Mouse (Mus musculus) cerebellum, postnatal 36 days (tissue): ENCODE measurements around the gene Sox14.

ENCODE experiments used
- DNase-seq, 2 experiments: peaks; one replicate each; pipeline ENCODE4 v3.0.0; 2021 to 2022; ENCODE audit warnings: mixed read lengths in 2 of 2

The Sox14 gene

DNA sequence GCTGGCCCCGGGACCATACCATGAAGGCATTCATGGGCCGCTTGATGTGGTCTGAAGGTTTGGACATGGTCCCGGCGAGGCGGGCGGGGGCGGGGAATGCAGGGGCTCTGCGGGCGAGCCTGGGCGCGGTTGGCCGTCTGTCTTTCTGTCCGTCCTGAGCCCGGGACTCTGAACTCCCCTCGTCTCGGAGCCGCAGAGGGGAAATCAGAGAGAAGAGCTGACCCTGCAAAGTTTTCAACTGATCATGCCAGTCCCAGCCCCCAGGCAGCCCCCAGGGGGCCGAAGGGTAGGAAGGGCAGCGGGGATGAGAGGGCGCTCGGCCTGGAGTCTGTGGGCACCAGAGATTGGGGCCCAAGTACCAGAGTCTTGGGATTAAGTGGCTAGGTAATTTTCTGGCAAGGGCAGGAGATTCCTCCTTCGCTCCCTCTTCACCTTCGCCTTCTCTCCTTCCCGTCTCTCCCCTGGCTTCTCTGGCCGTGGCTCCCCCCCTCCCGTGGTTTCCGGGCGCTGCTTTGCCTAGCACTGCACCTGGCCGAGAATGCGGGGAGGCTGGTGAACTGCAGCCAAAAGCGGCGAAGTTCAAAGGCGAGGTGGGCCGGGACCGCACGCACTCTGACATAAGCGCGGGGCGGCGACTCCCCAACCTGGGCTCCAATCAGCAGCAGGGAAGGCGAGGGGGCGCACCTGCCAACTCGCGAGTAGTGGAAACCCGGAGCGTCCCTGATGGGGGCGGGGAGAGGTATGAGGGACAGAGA lies at the start of gene Sox14:
Sox14 (minus strand) TSS at position 553 of the 755 bp plus-strand sequence.
- no peak for DNase-seq

DNA sequence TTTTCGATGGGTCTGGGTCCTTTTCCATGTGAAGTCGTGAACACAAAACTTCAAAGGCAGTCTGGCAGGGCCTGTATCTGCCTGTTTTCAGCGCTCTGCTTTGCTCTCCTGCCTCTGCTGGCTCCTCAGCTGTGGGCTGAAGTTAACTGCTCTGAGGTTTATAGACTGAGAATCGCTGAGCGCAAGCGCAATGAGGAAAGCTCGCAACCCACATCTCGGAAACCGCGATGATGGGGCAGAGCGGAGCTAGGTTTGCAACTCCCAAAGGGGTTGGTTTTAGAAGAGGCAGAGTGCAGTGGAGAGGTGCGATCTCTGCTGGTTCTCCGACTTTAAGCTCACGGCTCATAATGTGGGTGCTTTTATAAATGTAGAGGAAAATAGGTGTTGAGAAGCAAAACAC lies 3.3 kb upstream of the Sox14 start:
- no peak for DNase-seq

DNA sequence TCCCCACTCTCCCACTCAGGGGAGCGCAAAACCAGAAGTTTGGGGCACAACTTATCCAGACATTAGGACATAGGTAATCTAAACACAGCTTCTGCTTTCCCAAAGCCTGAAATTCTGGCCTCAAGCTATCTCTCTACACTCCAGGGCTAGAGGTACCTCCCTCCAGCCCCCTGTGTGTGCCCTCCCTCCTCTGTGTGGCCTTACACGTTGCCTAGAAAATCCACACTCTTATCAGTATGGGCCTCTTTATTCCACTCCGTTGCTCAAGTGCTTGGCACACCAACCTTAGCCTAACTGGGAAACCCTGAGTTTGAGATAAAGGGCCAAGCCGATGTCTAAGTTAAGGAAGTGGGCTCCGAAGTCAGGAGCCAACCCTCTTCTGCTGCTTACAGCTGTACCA lies 2.6 kb upstream of the Sox14 start:
- no peak for DNase-seq

DNA sequence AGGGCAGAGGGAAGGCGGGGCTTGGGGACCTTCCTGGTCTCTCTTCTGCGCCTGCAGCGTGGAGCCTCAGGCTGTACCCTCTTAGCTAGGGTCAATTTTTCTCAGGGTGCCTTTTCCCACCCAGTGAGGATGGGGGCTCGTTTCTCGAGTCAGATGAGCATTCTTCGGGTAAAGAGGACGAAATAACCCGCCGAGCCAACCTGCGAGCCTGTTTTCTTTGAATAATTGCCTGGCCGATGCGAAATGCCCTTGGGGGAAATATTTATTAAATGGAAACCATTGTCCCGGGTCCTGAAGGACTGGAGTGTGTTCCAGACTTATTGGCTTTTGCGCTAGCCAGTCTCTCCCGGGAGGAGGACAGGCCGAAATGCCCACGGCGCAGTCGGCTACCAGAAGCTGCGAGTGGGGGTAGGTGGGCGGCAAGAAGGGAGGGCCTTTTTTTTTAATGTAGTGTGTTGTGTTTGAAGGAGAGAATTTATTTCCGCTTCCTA lies 1.1 kb upstream of the Sox14 start:
- no peak for DNase-seq

DNA sequence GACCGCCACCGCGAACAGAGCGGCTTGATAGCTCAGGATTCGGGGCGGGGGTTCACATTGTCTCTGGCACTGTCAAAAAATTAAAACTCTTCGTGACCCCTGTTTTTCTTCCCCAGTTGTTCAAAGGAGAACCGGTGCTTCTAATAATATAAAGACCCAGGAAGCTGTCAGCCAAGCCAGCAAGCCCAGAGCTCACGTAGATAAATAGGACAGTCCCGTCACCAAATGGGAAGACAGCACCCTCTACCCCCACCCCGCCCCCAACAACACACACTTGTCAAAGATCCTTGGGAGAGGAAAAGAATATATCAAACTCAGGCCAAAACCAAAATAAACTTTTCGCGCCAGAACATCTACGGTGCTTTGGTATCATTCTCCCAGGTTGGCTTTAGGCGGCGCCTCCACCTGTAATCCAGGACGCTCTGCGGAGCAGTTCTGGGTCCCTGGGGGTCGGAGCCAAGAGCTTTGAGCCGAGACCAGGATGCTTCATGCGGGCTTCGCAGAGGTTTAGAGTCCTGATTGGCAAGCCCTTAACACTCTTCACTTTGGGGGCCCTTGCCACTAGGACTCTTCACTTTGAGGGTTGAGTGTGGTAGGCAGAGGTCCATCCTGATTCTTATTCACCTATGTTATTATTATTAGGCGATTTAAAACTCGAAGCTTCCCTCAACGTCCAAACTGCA lies 544 bp upstream of the Sox14 start:
- no peak for DNase-seq

DNA sequence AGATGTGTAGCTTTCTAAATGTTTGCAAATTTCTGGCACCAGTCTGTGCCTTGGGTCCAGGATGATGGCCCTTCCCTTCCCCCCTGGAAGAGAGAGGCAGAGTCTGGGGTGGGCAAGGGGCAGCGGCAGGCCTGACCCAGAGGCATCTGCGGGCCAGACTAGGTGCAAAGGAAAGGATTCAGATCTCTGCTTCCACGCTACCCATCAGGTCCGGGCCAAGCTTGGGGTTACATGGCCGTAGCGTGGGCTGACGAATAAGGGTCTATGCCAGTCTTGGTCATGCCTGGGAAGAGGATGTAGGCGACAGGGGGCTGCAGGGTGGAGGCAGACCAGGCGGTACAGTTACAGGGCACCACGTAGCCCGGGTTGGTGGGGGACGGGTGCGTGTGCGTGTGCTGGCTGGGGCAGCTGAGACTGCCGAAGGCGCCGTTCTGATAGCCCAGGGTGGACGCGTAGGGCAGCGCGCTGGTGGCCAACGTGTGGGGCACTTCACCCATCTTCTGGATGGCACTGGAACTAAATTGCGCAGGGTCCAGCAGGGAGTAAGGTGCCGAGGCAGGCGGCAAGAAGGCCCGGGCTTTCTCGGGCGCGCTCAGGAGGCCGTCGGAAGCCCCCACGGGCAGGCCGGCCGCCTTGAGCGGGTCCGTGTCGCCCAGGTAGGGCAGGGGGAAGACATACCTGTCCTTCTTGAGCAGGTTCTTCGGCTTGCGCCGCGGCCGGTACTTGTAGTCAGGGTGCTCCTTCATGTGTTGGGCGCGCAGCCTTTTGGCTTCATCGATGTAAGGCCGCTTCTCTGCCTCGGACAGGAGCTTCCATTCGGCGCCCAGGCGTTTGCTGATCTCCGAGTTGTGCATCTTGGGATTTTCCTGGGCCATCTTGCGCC lies 994 bp downstream of the Sox14 start:
- no peak for DNase-seq

DNA sequence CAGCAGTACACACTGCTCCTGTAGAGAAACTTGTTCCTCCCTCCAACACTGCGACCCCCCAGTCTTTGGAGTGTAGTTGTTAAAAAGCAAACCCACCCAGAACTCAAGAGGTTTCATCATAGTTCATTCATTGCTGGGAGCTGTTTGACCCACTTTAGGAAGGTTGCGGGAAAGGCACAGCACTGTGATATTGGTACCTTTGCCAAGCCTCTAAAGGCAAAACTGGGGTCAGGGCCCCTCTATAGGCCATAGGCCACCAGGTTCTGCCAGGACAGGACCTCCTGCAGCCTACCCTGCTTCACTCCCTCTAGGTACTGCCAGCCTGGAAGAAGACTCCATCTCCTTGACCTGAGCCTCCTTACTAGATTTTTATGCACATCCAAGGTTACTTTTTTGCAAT lies 2.2 kb downstream of the Sox14 start:
- no peak for DNase-seq

DNA sequence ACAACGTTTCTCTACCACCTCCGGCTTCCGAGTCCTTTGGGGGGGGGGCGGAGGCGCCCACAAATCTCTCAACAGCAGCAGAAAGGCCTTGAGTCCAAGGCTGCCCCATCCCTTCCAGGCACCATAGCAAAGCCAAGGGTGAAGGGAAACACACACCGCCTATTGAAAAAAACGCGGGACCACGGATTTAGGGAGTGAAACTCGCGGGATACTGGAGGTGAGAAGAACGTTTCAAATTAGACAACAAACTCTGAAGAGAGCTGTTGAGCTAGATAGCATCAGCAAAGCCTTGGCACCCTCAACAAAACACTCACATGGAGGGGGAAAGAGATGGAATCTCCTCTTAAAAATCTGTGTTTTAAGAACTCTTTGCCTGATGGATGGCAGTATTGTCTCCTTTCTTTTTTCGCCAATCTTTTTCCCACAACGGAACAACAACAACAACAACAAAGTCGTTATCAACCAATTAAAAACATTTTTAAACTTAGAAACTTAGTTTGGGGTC lies 2.8 kb downstream of the Sox14 start:
- DNase-seq: no peak

DNA sequence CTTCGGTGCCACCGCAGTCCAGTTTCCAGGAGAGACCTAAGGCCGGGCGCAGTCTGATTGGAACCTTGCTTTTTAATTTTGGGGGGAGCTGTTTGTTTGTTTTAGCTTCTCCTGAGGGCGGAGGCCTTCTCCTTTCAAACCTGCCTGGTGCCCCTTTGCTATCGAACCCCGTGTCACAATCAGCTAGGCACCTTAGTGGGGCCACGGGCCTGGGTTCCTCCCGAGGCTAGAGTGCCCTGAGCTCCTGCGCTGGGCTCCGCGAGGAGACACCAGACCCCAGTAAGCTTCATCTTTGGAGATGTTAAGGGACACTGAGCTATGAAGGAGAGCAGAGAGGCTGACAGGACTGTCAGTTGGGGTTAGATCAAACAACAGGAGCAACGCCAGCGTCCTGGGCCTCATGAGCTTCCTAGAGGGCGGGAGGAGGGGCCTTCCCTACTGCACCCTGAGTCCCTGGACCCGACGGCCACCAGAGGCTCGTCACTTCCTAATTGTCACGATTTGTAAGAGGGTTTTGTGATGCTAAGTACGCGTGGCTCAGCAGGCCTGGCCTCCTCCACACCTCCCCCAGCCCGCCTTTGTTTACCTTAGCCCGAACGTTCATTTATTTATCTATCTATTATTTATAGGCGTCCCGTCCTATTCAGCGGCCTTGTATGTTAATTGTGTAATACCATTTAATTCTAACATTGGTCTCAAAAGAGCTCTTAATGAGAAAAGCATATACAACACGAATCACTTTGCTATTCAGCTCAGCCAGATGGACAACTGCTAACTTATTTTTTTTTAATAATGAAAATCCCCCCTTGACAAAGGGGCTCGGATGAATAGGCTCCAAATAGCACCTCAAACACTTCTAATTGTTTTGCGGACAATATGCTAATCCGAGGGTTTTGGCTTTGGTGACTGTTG lies 3.5 kb downstream of the Sox14 start:
- no peak for DNase-seq

DNA sequence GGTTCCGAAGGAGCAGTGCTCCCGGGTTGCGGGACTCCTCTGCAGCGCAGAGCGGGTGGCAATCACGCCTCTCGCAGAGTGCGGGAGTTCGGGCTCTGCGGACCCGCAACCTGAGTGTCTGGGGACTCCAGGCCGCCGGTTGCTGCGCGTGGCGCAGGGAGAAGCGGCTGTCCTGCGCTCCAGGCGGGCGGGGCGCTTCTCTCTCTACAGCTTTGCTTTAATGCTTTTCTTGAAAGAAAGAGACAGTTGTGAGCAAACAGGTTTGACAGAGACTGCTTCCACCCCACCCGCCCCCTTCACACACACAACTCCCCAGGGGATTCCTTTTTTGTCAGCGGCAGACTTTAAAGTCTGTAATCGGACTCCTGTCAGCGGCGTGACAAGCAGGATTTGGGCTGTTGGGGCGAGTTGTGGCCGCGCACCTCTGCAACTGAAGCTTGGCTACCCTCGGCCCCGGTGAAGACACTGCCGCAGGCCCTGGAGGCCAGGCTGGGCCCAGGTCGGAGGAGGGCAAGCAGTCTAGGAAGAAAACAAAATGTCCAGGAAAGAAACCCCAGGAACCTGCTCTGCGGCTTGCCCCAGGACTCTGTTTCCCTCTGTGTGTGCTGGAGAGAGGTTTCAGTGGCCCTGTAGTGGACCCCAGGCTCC lies 4.3 kb downstream of the Sox14 start:
- DNase-seq: no peak

DNA sequence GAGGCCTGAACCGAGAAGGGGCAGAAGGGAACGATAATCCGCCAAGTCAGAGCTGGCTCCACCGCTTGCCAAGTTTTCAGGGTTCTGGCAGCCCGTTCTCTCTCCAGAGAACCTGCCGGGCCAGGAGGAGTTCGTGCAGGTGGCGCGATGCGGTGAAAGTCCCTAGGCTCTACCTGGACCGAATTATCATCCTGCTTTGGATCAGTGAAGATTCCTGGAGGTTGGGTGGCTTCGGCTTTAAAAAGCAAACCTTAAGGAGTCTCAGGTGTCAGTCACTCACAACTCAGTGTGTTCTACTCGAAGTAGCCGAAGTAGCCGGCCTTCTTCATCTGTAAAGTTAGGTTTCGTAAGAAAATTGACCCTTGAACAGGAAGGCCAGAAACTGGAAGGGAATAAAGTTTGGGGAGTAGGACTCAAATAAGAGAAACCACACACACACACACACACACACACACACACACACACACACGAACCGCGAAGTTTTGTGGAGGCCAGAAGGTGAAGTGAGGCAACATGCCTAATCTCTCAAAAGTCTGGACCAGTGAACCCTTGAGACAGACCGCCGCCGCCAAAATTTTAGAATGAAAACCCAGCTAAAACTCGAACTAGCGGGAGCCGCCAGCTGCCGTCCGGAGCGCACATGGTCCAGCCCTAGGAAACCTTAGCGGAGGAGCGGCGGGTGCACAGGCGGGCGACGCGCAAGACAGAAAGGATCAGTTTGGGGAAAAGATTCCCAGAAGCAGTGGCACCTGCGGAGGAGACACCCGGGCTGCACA lies 5.0 kb downstream of the Sox14 start:
- no peak for DNase-seq

DNA sequence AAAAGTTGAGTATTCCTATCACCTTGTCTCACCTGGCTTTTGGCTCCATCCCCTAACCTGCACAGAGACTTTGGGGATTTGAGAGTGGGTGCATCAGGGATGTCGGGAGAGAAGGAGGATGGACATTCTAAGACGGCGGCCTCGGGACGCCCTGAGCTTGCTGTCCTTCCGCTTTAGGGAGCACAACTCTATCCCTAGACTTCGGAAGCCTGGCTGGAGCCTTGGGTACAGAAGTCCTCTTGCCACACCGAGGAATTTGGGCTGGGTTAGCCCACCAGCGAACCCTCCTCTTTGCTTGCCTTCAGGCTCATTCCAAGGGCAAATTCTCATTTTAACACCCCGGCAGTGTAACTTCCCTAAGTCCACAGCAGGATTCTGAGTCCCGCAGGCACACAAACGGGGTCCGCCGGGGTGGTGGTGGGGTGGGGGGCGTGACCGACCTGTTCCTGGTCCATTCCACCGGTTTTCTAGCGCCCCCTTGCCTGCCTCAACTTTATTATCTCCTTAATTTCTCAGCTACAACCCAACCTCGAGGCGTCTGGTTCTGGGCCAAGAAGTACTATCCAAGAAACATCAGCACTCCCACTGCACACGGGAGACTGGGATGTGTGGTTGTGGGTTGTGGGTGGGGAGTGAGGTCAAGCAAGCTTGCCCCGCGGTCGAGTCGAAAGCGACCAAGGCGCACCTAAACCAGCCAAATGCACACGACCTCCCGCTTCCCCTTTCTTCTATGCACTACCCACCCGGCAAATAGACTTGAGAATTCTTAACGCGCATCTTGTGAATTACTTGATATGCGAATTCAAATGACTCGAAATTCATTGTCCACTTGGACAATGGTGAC lies 5.8 kb downstream of the Sox14 start:
- no peak for DNase-seq

DNA sequence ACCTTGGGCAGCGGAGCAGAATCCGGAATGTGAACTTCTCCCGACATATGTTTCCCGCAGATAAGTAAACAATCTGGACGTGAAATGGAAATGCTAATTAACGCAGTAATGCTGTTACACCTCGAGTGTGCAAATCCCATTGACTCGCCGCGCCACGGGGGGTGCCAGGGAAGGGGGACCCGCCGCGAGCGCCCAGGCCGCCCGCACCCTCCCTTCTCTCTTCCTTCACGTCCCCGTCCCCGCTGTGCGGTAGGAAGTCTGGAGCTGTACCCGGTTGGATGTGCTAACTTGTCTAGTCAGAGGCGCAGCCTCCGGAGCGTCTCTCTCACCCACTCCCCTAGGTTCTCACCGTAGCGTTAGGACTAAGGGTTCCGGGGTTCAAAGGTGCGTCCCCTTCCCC lies 6.7 kb downstream of the Sox14 start:
- no peak for DNase-seq

DNA sequence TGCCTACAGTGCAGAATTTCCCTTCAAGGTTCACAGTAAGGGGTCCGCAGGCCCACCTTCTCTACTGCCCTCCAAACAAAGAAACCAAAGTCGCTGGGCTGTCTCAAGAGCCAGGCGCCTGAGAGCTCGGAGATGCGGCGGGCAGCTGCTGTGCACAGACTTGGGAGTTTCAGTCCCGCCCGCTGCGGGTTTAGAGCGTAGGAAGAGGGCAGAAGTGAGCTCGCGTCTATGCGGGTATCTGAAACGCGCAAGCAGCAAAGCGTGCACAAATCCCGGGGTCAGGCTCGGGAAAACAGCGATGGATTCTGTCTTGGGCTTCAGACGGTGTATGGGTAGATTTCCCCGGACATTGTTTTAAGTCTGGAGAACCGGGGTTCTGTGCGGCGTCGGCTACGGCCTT lies 7.4 kb downstream of the Sox14 start:
- DNase-seq: peak in 1 of 2 experiments; percentile 10

DNA sequence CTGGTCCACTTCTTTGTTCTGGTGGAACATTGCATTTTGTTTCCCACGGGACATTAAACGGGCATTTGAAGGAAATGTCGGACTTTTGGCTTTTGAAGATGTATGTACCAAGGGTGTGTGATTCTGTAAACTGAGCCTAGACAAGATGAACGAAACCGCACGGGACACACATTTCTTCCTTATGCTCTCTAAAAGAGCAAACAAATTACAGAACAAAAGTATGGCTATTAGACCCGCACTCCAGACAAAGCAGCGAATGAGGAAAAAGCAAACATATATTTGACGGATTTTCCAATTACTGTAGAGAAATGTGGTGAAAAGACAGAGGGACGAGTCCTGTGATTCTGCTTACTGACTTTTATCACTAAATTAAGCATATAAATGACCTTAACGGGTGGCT lies 7.9 kb downstream of the Sox14 start:
- DNase-seq: no peak

DNA sequence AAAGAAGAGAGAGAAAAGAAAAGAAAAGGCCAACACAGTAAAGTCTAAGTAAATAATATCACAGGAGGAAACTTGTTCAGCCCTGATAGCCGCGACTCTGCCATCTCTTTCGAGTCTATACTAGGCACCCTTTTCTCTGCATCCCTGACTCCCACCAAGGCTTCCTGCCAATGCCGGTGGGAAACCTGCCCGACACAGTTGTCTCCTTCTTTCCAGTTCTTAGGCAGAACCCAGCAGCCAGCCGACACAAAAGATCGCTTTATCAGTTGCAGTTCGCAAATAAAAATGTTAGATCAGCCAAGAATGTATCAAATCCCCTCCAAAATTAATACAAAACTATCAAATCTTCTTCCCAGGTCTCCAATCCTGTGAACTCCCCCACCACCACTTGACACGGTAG lies 13.0 kb downstream of the Sox14 start:
- no peak for DNase-seq

DNA sequence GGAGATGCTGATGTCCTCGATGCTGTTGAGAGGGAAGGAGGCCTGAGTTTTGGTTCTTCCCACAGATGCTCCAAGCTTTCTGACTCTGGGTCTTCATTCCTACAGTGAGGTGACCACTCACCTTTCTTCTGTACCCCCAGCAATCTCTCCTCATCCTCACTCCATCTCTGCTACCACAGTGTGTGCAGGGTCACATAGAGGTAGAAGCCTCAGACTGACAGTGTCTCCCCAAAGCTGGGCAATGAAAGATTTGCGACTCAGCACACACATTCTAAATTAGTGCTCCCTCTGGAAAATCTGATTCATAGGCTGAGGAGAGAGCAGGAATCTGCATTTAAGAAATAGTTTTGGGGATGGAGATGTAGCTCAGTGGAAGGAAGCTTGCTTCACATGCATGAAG lies 21.5 kb downstream of the Sox14 start:
- no peak for DNase-seq

DNA sequence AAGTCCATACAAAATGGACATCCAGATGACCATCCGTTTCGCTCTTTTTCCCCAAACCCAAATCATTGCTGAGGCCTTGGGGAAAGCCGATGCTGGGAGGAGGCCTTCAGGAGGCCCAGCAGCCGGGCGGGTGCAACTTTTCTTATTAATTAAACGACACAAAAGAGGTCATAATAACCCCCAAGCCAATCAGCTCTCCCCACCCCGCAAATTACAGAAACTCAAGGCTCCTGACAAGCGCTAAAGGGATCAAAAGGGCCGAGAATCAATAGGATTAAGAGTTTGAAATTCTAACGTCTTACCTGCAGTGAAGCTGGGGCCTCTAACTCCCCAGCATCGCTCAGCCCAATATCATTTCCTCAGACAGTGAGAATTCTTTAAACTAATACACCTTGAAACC lies 22.6 kb downstream of the Sox14 start:
- DNase-seq: no peak

DNA sequence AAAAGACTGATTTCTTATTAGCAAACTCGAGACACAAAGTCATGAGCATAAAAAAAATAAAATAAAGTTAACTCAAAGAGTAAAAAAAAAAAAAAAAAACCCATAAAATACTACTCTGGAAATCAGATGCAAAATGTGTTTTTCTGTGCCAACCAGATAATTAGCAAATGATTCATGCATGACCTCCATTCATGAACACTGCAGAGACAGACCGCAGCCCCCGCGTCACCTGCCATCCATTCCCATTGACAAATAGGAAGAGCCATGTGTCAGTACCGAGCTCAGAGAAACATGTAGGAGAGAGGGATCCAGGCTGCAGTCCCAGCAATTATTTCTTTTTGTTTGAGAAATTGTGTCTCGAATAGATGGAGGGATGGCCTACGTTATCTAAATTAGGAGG lies 25.6 kb downstream of the Sox14 start:
- no peak for DNase-seq

DNA sequence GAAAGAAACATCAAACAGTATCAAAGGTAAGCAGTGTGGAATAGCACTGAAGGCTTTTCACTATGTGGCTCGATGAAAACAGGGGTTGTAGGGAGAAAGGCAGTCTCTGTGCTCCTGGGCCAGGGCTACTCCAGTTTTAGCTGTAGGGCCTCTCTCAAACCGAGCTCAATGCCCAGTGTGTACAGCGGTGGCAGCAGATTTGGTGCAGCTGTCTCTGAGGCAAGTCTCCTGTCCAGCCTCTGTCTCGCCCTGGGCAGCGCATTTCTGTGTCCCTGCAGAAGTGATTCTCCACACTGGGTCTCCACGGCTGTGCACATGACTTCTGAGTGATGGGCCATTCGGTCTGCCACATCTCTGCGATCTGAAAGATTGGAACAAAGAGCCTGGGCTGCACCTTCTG lies 27.6 kb downstream of the Sox14 start:
- DNase-seq: no peak
